Mouse (Mus musculus): ENCODE measurements around the gene 4930438A08Rik. TPM values are rescaled to one million over a fixed set of nuclear protein-coding genes. Genes with fewer than 3 reads are reported as not detected.

The 4930438A08Rik gene
- polyA plus RNA-seq, 1 experiment from 2014 or later, result 0.17 TPM

DNA sequence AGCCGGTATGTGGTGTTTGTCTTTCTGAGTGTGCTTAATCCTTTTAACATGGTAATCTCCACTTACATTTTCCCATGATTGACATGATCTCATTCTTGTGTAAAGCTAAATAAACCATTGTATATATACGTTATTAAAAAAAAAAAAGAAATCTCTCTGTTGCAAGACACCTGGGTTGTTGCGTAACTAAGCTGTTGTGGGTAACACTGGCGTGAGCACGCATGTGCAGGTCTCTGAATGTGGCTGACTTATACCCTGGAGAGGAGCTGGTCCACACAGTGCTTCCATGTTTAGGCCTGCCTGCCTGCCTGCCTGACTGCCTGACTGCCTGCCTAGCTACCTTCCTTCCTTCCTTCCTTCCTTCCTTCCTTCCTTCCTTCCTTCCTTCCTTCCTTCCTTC is 24.0 kb upstream of the 4930438A08Rik start:
- 82% methylated on average over 5 of the region's 5 CpGs for WGBS

DNA sequence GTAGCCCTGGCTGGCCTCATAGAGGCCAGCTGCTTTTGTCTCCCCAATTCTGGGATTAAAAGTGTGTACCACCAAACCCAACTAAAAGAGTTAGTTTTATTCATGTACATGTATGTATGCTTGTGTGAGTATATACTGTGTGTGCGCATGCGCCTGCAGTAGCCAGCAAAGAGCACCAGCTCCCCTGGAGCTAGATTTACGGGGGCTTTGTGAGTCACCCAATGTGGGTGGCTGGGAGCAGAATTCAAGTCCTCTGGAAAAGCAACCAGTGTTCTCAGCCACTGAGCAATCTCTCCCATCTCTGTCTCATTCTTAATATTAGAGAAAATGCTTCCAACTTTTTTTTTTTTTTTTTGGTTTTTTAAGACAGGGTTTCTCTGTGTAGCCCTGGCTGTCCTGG is 20.2 kb upstream of the 4930438A08Rik start:
- H3K27ac ChIP-seq, result no peak overlapping the region
- no peaks in the 10 kb centered on the region for H3K9me3 ChIP-seq (replicated peaks)
- 90% methylated on average over 3 of the region's 3 CpGs for WGBS
- no peak overlapping the region for H3K9ac ChIP-seq
- H3K4me3 ChIP-seq, result no peak overlapping the region
- H3K36me3 ChIP-seq, result no peaks in the 10 kb centered on the region
- H3K27me3 ChIP-seq, result no peaks in the 10 kb centered on the region
- H3K4me1 ChIP-seq, result no peaks in the 10 kb centered on the region
- H3K4me2 ChIP-seq (replicated peaks), result no peak overlapping the region
- ATAC-seq (ENCODE audit: low FRiP score), result no peak

More for the DNA sequence above, 24.0 kb upstream of the 4930438A08Rik start:
- H3K27me3 ChIP-seq, result no peaks in the 10 kb centered on the region
- H3K9me3 ChIP-seq (replicated peaks), result no peaks in the 10 kb centered on the region
- no peak overlapping the region for H3K4me2 ChIP-seq (replicated peaks)
- no peaks in the 10 kb centered on the region for H3K36me3 ChIP-seq
- no peak overlapping the region for H3K9ac ChIP-seq
- no peaks in the 10 kb centered on the region for H3K4me1 ChIP-seq
- H3K4me3 ChIP-seq, result no peak overlapping the region
- no peak for ATAC-seq (ENCODE audit: low FRiP score)
- no peak overlapping the region for H3K27ac ChIP-seq

DNA sequence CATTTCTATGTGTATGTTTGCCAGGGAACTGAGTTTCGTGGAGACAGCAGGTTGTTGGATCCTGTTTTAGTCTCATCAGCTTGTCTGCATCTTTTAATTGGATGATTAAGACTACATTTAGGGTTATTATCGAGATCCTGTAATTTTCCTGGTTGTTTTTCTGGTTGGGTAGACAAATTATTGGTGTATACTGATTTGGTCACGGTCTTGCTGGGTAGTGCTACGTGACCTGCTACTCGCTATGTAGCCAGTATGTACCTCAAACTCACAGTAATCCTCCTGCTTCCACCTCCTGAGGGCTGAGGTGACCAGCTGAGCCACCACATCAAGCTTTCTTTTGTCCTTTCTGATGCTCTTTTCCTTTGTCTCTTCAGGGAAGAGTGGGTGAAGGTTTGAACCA is 16.8 kb upstream of the 4930438A08Rik start:
- Histone ChIP-seq H3K27ac (no peak overlapping the region), H3K4me3 (no peak overlapping the region), H3K9me3 (replicated peaks) (no peaks in the 10 kb centered on the region), H3K36me3 (no peaks in the 10 kb centered on the region), H3K4me2 (replicated peaks) (no peak overlapping the region), H3K27me3 (no peaks in the 10 kb centered on the region), H3K4me1 (no peaks in the 10 kb centered on the region), H3K9ac (no peak overlapping the region)
- 87% methylated on average over 5 of the region's 5 CpGs for WGBS
- ATAC-seq (ENCODE audit: low FRiP score), result no peak

DNA sequence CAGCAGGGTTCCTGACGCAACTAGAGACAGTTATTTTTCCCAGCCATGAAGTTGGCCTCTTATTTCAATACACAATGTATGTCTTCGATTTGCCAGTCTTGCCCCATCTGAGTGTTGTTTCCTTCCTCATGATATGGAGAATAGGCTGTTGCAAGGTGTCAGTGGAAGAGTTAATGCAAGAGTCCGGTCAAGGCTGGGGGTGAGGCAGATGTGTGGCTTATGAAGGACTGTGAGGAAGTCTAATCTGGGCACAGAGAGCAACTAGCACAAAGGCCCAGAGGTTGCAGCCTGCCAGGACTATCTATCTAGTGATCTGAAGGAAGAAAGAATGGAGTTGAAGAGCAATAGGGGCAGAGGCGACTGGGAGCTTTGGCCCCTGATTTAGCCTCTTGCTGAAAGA is 14.4 kb upstream of the 4930438A08Rik start:
- no peaks in the 10 kb centered on the region for H3K9me3 ChIP-seq (replicated peaks)
- H3K27me3 ChIP-seq, result no peaks in the 10 kb centered on the region
- no peak overlapping the region for H3K4me2 ChIP-seq (replicated peaks)
- no peak overlapping the region for H3K4me3 ChIP-seq
- H3K9ac ChIP-seq, result no peak overlapping the region
- WGBS, result 90% methylated on average over 4 of the region's 4 CpGs
- ATAC-seq (ENCODE audit: low FRiP score), result no peak
- no peak overlapping the region for H3K27ac ChIP-seq
- H3K4me1 ChIP-seq, result no peaks in the 10 kb centered on the region
- no peaks in the 10 kb centered on the region for H3K36me3 ChIP-seq

DNA sequence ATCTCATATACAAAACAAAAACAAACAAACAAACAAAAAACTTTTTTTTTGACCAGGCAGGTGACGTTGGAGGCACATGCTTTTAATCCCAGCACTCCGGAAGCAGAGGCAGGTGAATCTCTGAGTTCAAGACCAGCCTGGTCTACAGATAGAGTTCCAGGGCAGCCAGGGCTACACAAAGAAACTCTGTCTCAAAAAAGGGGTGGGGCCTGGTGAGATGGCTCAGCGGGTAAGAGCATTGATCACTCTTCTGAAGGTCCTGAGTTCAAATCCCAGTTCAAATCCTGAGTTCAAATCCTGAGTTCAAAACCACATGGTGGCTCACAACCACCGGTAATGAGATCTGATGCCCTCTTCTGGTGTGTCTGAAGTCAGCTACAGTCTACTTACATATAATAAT is 12.8 kb upstream of the 4930438A08Rik start:
- H3K4me3 ChIP-seq, result no peak overlapping the region
- no peaks in the 10 kb centered on the region for H3K27me3 ChIP-seq
- H3K4me1 ChIP-seq, result no peaks in the 10 kb centered on the region
- no peaks in the 10 kb centered on the region for H3K9me3 ChIP-seq (replicated peaks)
- 92% methylated on average over 4 of the region's 4 CpGs for WGBS
- no peak overlapping the region for H3K4me2 ChIP-seq (replicated peaks)
- no peak for ATAC-seq (ENCODE audit: low FRiP score)
- no peak overlapping the region for H3K27ac ChIP-seq
- H3K9ac ChIP-seq, result no peak overlapping the region
- no peaks in the 10 kb centered on the region for H3K36me3 ChIP-seq

DNA sequence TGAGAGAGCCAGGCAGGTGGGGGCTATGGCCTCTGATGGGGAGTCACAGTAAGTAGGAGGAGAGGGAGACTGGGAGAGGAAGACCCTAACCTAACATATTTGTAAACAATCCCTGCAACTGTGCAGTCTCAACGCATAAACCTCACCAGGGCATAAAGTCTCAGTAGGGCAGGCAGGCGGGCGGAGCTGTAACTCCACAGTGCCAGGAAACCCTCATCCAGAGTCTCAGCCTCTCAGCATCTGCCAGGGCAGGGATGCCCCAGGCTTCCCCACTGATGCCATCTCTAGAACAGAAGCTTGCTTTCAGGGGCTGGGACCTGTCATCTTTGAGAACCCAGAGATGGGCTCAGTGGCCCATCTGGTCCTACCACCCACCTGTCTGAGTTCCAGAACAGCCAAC is 12.3 kb upstream of the 4930438A08Rik start:
- Histone ChIP-seq H3K36me3 (no peaks in the 10 kb centered on the region), H3K27me3 (no peaks in the 10 kb centered on the region), H3K9ac (no peak overlapping the region), H3K4me3 (no peak overlapping the region), H3K4me1 (no peaks in the 10 kb centered on the region), H3K9me3 (replicated peaks) (no peaks in the 10 kb centered on the region), H3K27ac (no peak overlapping the region), H3K4me2 (replicated peaks) (no peak overlapping the region)
- no peak for ATAC-seq (ENCODE audit: low FRiP score)
- 93% methylated on average over 3 of the region's 3 CpGs for WGBS

DNA sequence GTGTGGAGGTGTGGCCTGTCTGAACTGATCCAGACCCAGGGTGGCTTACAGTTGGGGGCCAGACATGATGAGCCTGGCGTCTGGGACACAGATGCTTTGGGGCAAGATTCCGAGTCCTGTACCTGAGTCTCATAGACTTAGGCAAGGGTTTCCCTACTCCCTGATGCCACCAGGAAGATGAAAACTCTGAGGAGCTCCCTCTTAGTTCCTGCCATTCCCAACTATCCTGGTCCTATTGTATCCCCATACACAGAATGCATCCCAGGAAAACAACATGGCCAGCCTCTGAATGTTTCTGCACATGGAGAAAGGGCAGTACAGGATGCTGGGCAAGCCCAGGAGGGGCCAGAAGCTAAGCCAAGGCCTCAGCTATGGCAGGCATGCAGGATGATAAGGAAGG is 11.1 kb upstream of the 4930438A08Rik start:
- Histone ChIP-seq H3K27ac (no peak overlapping the region), H3K36me3 (no peaks in the 10 kb centered on the region), H3K4me3 (no peak overlapping the region), H3K9ac (no peak overlapping the region), H3K4me1 (no peaks in the 10 kb centered on the region), H3K4me2 (replicated peaks) (no peak overlapping the region), H3K9me3 (replicated peaks) (no peaks in the 10 kb centered on the region), H3K27me3 (no peaks in the 10 kb centered on the region)
- 74% methylated on average over 2 of the region's 2 CpGs for WGBS
- no peak for ATAC-seq (ENCODE audit: low FRiP score)

DNA sequence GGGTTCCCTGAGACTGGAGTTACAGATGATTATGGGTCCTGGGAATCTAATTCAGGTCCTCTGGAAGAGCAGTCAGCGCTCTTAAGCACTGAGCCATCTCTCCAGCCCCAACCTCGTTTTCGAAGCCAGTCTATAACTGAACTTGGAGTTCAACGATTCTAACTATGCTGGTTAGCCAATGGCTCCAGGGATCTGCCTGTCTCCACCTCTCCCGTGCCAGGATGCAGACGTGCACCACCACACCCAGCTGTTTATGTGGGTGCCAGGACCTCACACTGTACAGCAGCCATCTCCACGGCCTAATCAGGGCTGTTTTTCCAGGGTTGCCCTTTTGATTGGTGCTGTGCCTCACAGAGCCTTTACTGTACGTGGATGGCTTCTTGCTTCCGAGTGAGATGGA is 10.1 kb upstream of the 4930438A08Rik start:
- Histone ChIP-seq H3K4me3 (no peak overlapping the region), H3K9me3 (replicated peaks) (no peaks in the 10 kb centered on the region), H3K36me3 (no peaks in the 10 kb centered on the region), H3K27ac (no peak overlapping the region), H3K9ac (no peak overlapping the region), H3K27me3 (no peaks in the 10 kb centered on the region), H3K4me1 (no peaks in the 10 kb centered on the region), H3K4me2 (replicated peaks) (no peak overlapping the region)
- WGBS, result 91% methylated on average over 9 of the region's 9 CpGs
- ATAC-seq (ENCODE audit: low FRiP score), result no peak

DNA sequence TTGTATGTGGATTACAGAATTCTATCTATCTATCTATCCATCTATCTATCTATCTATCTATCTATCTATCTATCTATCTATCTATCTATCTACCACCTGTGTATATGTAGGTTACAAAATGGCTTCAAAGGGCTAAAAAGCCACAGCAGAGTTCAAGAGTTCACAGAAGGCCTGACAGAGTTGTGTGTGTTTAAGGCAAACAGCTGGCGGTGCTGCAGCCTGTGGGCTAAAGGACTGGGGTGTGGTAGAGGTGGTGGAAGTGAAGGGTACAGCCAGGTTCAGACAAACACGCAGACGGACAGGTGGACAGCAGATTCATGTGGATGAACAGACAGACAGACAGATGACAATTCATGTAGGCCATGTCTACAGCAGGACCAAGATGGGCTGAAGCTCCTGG is 6.3 kb upstream of the 4930438A08Rik start:
- Histone ChIP-seq H3K4me1 (no peaks in the 10 kb centered on the region), H3K27me3 (no peaks in the 10 kb centered on the region), H3K9ac (no peak overlapping the region), H3K4me3 (no peak overlapping the region), H3K9me3 (replicated peaks) (no peaks in the 10 kb centered on the region), H3K27ac (no peak overlapping the region), H3K36me3 (no peaks in the 10 kb centered on the region), H3K4me2 (replicated peaks) (no peak overlapping the region)
- ATAC-seq (ENCODE audit: low FRiP score), result no peak
- 79% methylated on average over 3 of the region's 3 CpGs for WGBS

DNA sequence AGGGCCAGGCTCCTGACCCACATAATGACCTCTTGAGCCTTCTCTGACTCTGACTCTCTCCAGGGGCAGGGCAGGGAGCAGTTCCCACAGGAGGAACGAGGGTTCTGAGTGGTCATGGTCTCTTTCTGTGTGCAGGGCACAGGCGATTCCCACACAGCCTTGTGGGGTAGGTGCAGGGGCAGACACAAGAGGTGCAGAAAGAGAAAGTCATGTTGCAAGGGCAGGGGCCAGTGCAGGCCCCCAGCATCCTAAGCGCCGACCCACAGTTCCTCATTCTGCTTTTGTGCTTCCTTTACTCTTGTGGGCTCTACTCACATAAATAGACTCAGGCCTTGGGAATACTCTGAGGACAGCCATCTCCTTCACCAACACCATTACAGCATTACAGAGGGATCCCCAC is 1.2 kb downstream of the 4930438A08Rik start:
- no peaks in the 10 kb centered on the region for H3K27me3 ChIP-seq
- 70% methylated on average over 4 of the region's 4 CpGs for WGBS
- H3K36me3 ChIP-seq, result no peaks in the 10 kb centered on the region
- H3K4me1 ChIP-seq, result no peaks in the 10 kb centered on the region
- no peak for ATAC-seq (ENCODE audit: low FRiP score)
- no peaks in the 10 kb centered on the region for H3K9me3 ChIP-seq (replicated peaks)
- H3K4me2 ChIP-seq (replicated peaks), result no peak overlapping the region
- H3K27ac ChIP-seq, result no peak overlapping the region
- H3K4me3 ChIP-seq, result no peak overlapping the region
- no peak overlapping the region for H3K9ac ChIP-seq

DNA sequence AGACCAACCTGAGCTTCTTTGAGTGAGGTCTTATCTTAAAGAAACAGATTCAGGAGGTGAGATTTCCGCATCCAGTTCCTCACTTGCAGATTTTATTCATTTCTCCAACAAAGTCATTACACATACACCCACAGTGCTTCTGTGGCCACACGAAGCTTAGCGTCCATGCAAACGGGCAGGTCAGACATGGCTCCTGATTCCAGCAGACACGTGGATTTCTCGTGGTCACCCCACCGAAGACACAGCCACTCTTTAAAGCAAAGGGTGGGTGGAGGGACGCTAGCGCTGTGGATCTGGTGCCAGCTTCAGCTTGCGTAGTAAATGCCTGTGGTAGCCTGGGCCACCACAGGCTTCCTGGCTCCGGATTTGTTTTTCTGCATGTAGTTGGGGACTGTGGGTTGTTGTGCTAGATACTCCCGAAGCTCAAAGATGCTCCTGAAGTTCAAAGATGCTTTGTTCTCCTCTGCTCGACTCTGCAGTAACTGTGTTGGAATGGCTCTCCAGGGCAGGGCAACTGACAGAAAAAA is 7.4 kb downstream of the 4930438A08Rik start:
- Histone ChIP-seq H3K9me3 (replicated peaks) (no peaks in the 10 kb centered on the region), H3K36me3 (no peaks in the 10 kb centered on the region), H3K4me1 (no peaks in the 10 kb centered on the region), H3K27ac (no peak overlapping the region), H3K9ac (no peak overlapping the region), H3K27me3 (no peaks in the 10 kb centered on the region), H3K4me2 (replicated peaks) (no peak overlapping the region), H3K4me3 (no peak overlapping the region)
- WGBS, result 85% methylated on average over 13 of the region's 13 CpGs
- ATAC-seq (ENCODE audit: low FRiP score), result no peak

DNA sequence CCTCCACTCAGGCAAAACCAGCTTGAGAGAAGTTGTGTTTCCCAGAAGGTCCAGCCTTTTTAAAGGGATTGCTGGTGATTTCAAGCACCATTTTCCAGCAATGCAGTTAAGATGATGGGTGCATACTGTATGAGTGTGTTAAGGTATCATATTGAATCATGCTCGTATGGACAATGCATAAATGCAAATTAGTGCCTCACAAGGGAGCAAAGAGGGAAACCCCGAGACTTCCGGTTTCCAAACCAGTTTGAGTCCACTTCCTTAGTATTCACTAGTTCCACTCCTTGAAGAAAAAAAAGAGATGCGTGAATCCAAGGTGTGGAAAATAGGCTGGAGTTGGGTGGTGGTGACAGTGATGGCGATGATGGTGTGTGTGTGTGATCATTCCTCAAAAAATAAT is 7.9 kb downstream of the 4930438A08Rik start:
- Histone ChIP-seq H3K4me1 (no peaks in the 10 kb centered on the region), H3K9me3 (replicated peaks) (no peaks in the 10 kb centered on the region), H3K9ac (no peak overlapping the region), H3K27ac (no peak overlapping the region), H3K4me2 (replicated peaks) (no peak overlapping the region), H3K4me3 (no peak overlapping the region), H3K27me3 (no peaks in the 10 kb centered on the region), H3K36me3 (no peaks in the 10 kb centered on the region)
- WGBS, result 86% methylated on average over 5 of the region's 5 CpGs
- no peak for ATAC-seq (ENCODE audit: low FRiP score)

DNA sequence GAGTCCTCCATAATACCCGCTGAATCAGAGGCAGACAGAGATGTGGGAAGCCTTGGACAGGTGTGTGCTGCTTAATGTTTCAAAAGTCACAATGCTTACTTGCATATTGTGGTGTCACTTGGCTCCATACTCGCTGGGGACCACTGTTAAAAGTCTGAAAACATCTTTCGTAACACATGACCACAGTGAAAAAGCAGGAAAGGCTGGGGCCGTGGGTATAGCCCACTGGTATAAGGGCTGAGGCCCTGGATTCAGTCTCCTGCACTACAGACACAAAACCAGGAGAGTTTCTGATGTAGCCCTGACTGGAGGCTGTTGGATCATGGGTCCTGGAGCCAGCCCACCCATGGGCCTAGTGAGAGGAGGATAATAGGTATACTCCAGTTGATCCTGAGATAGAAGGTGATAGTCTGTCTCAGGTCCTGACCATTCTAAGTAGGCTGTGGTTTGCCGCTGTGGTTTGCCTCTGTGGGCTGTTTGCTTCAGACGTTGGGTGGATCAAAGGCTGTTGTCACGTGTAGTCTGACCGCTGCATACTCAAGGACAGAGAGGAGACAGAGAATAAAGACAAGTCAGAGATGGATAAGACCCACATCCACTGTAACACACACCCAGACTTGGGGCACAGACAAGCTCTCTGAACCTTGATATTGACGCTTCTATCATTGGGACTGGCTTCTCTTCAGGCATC is 15.5 kb downstream of the 4930438A08Rik start:
- H3K9me3 ChIP-seq (replicated peaks), result no peaks in the 10 kb centered on the region
- H3K9ac ChIP-seq, result no peak overlapping the region
- H3K27me3 ChIP-seq, result no peaks in the 10 kb centered on the region
- WGBS, result 78% methylated on average over 9 of the region's 9 CpGs
- no peaks in the 10 kb centered on the region for H3K36me3 ChIP-seq
- H3K4me3 ChIP-seq, result no peak overlapping the region
- H3K4me1 ChIP-seq, result no peaks in the 10 kb centered on the region
- ATAC-seq (ENCODE audit: low FRiP score), result no peak
- no peak overlapping the region for H3K27ac ChIP-seq
- no peak overlapping the region for H3K4me2 ChIP-seq (replicated peaks)
